Mouse (Mus musculus) neural tube, embryonic 11.5 days (tissue): ENCODE results near the gene Suv39h2. TPM values are rescaled to one million over a fixed set of nuclear protein-coding genes. Genes with fewer than 3 reads are reported as not detected.

Source experiments
- ATAC-seq: fragments of 200-750 bp; cut with Nextera tagmentation; 2 replicates; pipeline ENCODE4 v1.8.0; 2017; ENCODE audit warnings: moderate number of reproducible peaks, mild to moderate bottlenecking, moderate TSS enrichment, moderate library complexity; ENCODE audit not compliant: insufficient read depth, low FRiP score, low TSS enrichment
- DNase-seq: peaks from one replicate; pipeline ENCODE4 v3.0.0-alpha.2; 2015; ENCODE audit warnings: low spot score
- H3K27ac ChIP-seq: fragments of 300-500 bp; sonication (generic); 2 replicates; pipeline ENCODE4 v1.5.1; 2014; ENCODE audit warnings: low read depth, mild to moderate bottlenecking, low read length
- H3K27me3 ChIP-seq: fragments of 300-500 bp; sonication (generic); 2 replicates; pipeline ENCODE4 v1.6.1; 2014; ENCODE audit warnings: mild to moderate bottlenecking, low read length, mixed read lengths; ENCODE audit not compliant: control insufficient read depth, insufficient read depth
- H3K36me3 ChIP-seq: fragments of 300-500 bp; sonication (generic); 2 replicates; pipeline ENCODE4 v1.6.1; 2014; ENCODE audit warnings: mild to moderate bottlenecking, low read length, moderate library complexity, mixed read lengths; ENCODE audit not compliant: control insufficient read depth, insufficient read depth
- H3K4me1 ChIP-seq: fragments of 300-500 bp; sonication (generic); 2 replicates; pipeline ENCODE4 v1.6.1; 2014; ENCODE audit warnings: low read length, mixed read lengths; ENCODE audit not compliant: control insufficient read depth, insufficient read depth
- H3K4me2 ChIP-seq: fragments of 300-500 bp; sonication (generic); 2 replicates; pipeline ENCODE4 v1.6.1; 2014; ENCODE audit warnings: low read depth, mild to moderate bottlenecking, moderate library complexity
- H3K4me3 ChIP-seq: fragments of 300-500 bp; sonication (generic); 2 replicates; pipeline ENCODE4 v1.5.1; 2014; ENCODE audit warnings: low read depth, low read length
- H3K9ac ChIP-seq: fragments of 300-500 bp; sonication (generic); 2 replicates; pipeline ENCODE4 v1.6.1; 2014; ENCODE audit warnings: mild to moderate bottlenecking, low read length
- H3K9me3 ChIP-seq: fragments of 300-500 bp; sonication (generic); 2 replicates; pipeline ENCODE4 v1.6.1; 2016; ENCODE audit warnings: low read length; ENCODE audit not compliant: control insufficient read depth
- WGBS: fragments of 180-500 bp; shearing (Covaris S2); extraction: QIAGEN DNeasy Blood & Tissue Kit; methylation state at CpG from one replicate; pipeline ENCODE4 v1.1.7; 2014; 5-methylcytosine and 5-hydroxymethylcytosine counted together
- polyA plus RNA-seq: library from polyadenylated mRNA; unstranded; fragments of >200 nt; fragmentation: Nextera tagmentation; extraction: Ambion mirVana; gene quantifications from 2 replicates; pipeline ENCODE4 v1.2.1, GENCODE M21; 2014

The Suv39h2 gene
- polyA plus RNA-seq, result 40.7 and 41.5 TPM in 2 replicates

DNA sequence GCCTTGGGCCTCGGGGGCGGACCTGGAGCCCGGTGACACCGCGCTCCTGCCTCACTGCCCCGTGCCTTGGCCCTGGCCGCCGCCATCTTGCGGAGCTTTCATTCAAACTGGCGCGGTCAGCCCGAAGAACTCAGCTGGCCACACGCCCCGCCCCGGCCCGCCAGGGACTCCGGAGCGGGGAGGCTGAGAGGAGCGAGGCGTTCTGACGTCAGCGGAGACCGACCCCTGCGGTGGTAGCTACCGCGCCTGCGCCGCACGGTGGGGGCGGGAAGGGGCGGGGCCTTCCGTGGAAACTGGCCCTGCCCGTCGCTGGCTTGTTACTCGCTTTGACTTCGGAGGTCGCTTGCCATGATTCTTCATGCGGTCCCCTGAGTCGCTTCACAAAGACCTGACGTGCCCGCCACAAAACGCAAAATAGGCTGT, at the start of gene Suv39h2:
Suv39h2 (minus strand) TSS at position 171 of the 423 bp plus-strand sequence.
- 0% methylated on average over 39 of the region's 42 CpGs for WGBS
- ATAC-seq (peak; percentile 98), DNase-seq (peak; percentile 99)
- Histone ChIP-seq H3K27ac (peak within 1 kb of the TSS; percentile 90), H3K4me3 (peak within 1 kb of the TSS; percentile 96), H3K27me3 (no peaks in the 10 kb centered on the region), H3K36me3 (no peaks in the 10 kb centered on the region; the same call in 1 of the 2 replicates), H3K4me1 (peaks cover 7% of the 10 kb centered on the region; the same call in 1 of the 2 replicates), H3K4me2 (peak within 1 kb of the TSS; percentile 64), H3K9me3 (0 out of 2 replicates have a peak, but pooled peaks cover 3% of the 10 kb centered on the region), H3K9ac (peak within 1 kb of the TSS; percentile 93)

DNA sequence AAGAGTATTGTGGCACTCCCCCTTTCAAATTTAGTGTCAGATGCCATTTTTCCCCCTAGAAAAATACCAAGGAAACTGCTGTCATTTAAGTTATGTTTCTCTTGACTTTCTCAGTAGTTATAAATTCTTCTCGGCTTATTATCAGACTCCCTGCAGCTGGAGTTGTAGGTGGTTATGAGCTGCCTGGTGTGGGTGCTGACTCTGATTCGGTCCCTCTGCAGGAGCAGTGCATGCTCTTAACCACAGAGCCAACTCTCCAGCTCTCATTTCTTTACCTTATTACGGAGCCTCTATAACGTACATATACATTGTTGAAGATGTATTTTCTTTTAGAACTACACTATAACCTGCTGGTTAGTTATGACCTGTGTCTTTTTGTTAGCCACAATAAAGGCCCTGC, 47.7 kb upstream of the Suv39h2 start:
- DNase-seq, result no peak
- no peak overlapping the region for H3K27ac ChIP-seq
- no peak overlapping the region for H3K9ac ChIP-seq
- no peak for ATAC-seq
- H3K27me3 ChIP-seq, result no peaks in the 10 kb centered on the region
- H3K9me3 ChIP-seq, result no peaks in the 10 kb centered on the region
- H3K4me2 ChIP-seq, result no peak overlapping the region
- no peaks in the 10 kb centered on the region for H3K36me3 ChIP-seq
- H3K4me3 ChIP-seq, result no peak overlapping the region
- 89% methylated on average over 4 of the region's 4 CpGs for WGBS
- H3K4me1 ChIP-seq, result no peaks in the 10 kb centered on the region

DNA sequence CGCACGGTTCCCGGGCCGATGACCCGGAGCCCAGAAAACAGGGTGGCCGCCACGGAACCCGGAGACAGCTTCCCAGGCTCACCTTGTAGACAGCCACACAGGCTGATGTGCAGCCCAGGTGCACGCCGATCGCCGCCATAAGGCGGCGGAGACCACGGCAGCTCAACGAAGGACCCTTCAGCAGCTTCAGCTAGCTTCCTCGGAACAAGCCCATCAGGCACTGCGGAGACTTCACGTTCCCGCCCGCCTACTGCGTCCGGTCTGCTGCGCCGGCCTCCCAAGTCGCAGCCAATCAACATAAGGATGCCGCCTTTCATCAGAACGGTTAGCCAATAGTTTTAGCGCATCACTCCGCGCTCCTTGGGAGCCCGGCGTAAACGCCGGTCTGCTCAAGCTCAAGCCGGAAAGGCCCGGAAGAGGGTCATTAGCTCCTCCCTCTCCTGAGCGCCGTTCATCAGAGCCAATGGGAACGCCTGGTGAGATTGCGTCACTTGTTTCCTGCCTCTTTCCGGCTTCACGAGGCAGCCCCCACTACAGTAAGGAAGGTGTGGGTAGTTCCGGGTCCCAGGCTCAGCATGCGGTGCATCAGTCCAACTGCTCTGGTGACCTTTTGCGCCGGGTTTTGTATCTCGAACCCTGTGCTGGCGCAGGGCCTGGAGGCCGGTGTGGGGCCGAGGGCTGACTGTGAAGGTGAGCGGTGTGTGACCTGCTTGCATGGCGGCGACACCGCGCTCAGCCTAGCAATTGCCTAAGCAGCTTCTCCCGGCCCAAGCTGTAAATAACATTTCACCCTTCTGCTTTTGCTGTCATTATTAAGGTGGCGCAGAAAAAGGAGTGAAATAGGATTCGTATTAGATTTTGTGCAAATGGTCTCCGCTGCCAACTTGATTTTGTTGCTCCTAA, 38.0 kb upstream of the Suv39h2 start, which contains the start of the genes Gm45902, Hspa14 and Cdnf:
Gm45902 (minus strand) TSS at position 239 of the 903 bp plus-strand sequence.
Hspa14 (minus strand) TSS at position 263 of the 903 bp plus-strand sequence.
Cdnf (plus strand) TSS at position 479 of the 903 bp plus-strand sequence.
- H3K4me1 ChIP-seq, result peaks cover 6% of the 10 kb centered on the region; the same call in 1 of the 2 replicates
- 0 out of 2 replicates have a peak, but pooled peaks cover 3% of the 10 kb centered on the region for H3K36me3 ChIP-seq
- DNase-seq (peak; percentile 96), ATAC-seq (peak; percentile 100)
- H3K27ac ChIP-seq, result peak within 1 kb of the TSS; percentile 23; the same call in 1 of the 2 replicates
- H3K27me3 ChIP-seq, result no peaks in the 10 kb centered on the region
- under 1% methylated on average over 60 of the region's 60 CpGs for WGBS
- H3K9me3 ChIP-seq, result no peaks in the 10 kb centered on the region
- peak within 1 kb of the TSS; percentile 86 for H3K9ac ChIP-seq
- peak within 1 kb of the TSS; percentile 71 for H3K4me2 ChIP-seq
- H3K4me3 ChIP-seq, result peak within 1 kb of the TSS; percentile 53

- peaks cover 6% of the 10 kb centered on the region; the same call in 1 of the 2 replicates for H3K4me1 ChIP-seq
- under 1% methylated on average over 15 of the region's 15 CpGs for WGBS
- H3K27me3 ChIP-seq, result no peaks in the 10 kb centered on the region
These were observed 37.2 kb upstream of the Suv39h2 start for GRCm38 (mm10) chr2:3512076-3512475.

DNA sequence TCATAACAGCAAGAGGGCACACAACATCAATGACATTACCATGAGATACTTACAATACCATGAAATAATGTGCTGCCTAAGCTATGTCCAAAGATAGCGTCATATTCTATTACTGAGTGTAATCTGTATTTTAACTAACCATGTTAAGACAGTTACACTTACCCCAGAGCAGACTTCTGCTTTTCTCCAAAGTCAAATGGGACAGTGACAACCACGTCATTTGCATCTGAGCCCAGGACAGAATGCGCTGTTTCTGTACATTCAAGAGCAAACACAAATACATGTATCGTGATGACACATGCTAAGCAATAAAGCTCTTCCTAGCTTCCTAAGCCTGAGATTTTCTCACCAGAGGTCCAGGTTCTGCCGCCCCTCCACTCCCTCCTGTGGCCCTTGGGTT, 26.1 kb upstream of the Suv39h2 start:
- ATAC-seq, result no peak
- 94% methylated on average over 5 of the region's 5 CpGs for WGBS
- DNase-seq, result no peak
- H3K4me3 ChIP-seq, result no peak overlapping the region
- H3K27ac ChIP-seq, result no peak overlapping the region
- H3K27me3 ChIP-seq, result no peaks in the 10 kb centered on the region
- no peaks in the 10 kb centered on the region for H3K4me1 ChIP-seq
- no peak overlapping the region for H3K4me2 ChIP-seq
- H3K9ac ChIP-seq, result no peak overlapping the region
- peaks cover 7% of the 10 kb centered on the region for H3K36me3 ChIP-seq
- H3K9me3 ChIP-seq, result no peaks in the 10 kb centered on the region

More at GRCm38 (mm10) chr2:3512076-3512475, 37.2 kb upstream of the Suv39h2 start:
- DNase-seq (no peak), ATAC-seq (peak; percentile 0; the same call in 1 of the 2 replicates)
- peak overlapping the region; percentile 57 for H3K9ac ChIP-seq
- peaks cover 3% of the 10 kb centered on the region; the same call in 1 of the 2 replicates for H3K36me3 ChIP-seq
- peak overlapping the region; percentile 1; the same call in 1 of the 2 replicates for H3K27ac ChIP-seq
- H3K4me3 ChIP-seq, result peak overlapping the region; percentile 53
- H3K9me3 ChIP-seq, result no peaks in the 10 kb centered on the region
- H3K4me2 ChIP-seq, result peak overlapping the region; percentile 71

DNA sequence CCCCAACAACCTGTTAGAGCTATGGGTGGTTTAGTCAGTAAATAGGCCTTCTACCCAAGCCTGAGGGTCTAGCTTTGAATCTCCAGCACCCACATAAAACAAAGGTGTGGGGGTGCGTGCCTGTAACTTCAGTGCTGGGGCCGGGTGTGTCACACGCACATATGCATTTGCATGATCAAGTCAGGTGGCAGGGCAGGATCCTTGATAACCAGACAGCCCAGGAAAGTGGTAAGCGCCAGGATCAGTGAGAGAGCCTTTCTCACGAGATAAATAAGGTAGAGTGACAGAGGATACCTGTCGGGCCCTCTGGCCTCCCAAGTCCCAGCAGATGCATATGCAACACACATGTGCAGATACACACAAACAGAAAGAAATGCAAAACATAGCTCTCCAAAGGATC, 24.7 kb upstream of the Suv39h2 start:
- DNase-seq, result no peak
- Histone ChIP-seq H3K27me3 (no peaks in the 10 kb centered on the region), H3K9me3 (no peaks in the 10 kb centered on the region), H3K4me3 (no peak overlapping the region), H3K36me3 (peaks cover 9% of the 10 kb centered on the region), H3K4me1 (no peaks in the 10 kb centered on the region), H3K27ac (no peak overlapping the region), H3K4me2 (no peak overlapping the region), H3K9ac (no peak overlapping the region)
- 90% methylated on average over 6 of the region's 6 CpGs for WGBS
- ATAC-seq, result no peak

- no peak for ATAC-seq
- WGBS, result 96% methylated on average over 3 of the region's 3 CpGs
- no peaks in the 10 kb centered on the region for H3K9me3 ChIP-seq
- H3K4me1 ChIP-seq, result no peaks in the 10 kb centered on the region
- H3K4me2 ChIP-seq, result no peak overlapping the region
- peaks cover 14% of the 10 kb centered on the region for H3K36me3 ChIP-seq
- no peak overlapping the region for H3K9ac ChIP-seq
- H3K27me3 ChIP-seq, result no peaks in the 10 kb centered on the region
- no peak for DNase-seq
- no peak overlapping the region for H3K4me3 ChIP-seq
- H3K27ac ChIP-seq, result no peak overlapping the region
These were observed 19.1 kb upstream of the Suv39h2 start for GRCm38 (mm10) chr2:3493833-3494409.

GRCm38 (mm10) chr2:3489816-3490215, 15.0 kb upstream of the Suv39h2 start:
- Histone ChIP-seq H3K27me3 (no peaks in the 10 kb centered on the region), H3K4me3 (no peak overlapping the region), H3K4me2 (no peak overlapping the region), H3K27ac (no peak overlapping the region), H3K4me1 (no peaks in the 10 kb centered on the region), H3K36me3 (peaks cover 10% of the 10 kb centered on the region), H3K9ac (no peak overlapping the region), H3K9me3 (no peaks in the 10 kb centered on the region)
- ATAC-seq (no peak), DNase-seq (no peak)
- 88% methylated on average over 3 of the region's 3 CpGs for WGBS
